Mouse (Mus musculus): Measurements from ENCODE around the gene Lrrc23. TPM values are rescaled to one million over a fixed set of nuclear protein-coding genes. Genes with fewer than 3 reads are reported as not detected.
"Not testable (repeated sequence)": the region's sequence is repeated elsewhere in the genome, so short reads cannot be mapped to it uniquely, and the experiment has no call there.

The Lrrc23 gene
- polyA plus RNA-seq, 1 experiment from 2014 or later = 1.4 TPM

- Histone ChIP-seq H3K27ac (ENCODE audit: low read depth, low read length) (no peak overlapping the region), H3K4me3 (ENCODE audit: low read depth, low read length) (no peak overlapping the region), H3K27me3 (ENCODE audit: control insufficient read depth, insufficient read depth, low read length) (no peaks in the 10 kb centered on the region), H3K9ac (ENCODE audit: low read length) (no peak overlapping the region), H3K4me2 (ENCODE audit: low read depth) (no peak overlapping the region), H3K9me3 (ENCODE audit: control insufficient read depth, low read length) (no peaks in the 10 kb centered on the region), H3K36me3 (ENCODE audit: control insufficient read depth, insufficient read depth, low read length) (no peaks in the 10 kb centered on the region), H3K4me1 (ENCODE audit: control insufficient read depth, insufficient read depth, low read length) (peaks cover 10% of the 10 kb centered on the region)
- 93% methylated on average over 3 of the region's 3 CpGs for WGBS
- no peak for DNase-seq (ENCODE audit: low spot score)
- no peak for ATAC-seq (ENCODE audit: insufficient read depth, low FRiP score, low TSS enrichment)
Measured at GRCm38 (mm10) chr6:124804341-124804740, 24.8 kb upstream of the Lrrc23 start.

- not testable (repeated sequence) for H3K4me3 ChIP-seq (ENCODE audit: low read depth, low read length); H3K36me3 ChIP-seq (ENCODE audit: control insufficient read depth, insufficient read depth, low read length); ATAC-seq (ENCODE audit: insufficient read depth, low FRiP score, low TSS enrichment); H3K4me1 ChIP-seq (ENCODE audit: control insufficient read depth, insufficient read depth, low read length); H3K9me3 ChIP-seq (ENCODE audit: control insufficient read depth, low read length); H3K27ac ChIP-seq (ENCODE audit: low read depth, low read length); H3K27me3 ChIP-seq (ENCODE audit: control insufficient read depth, insufficient read depth, low read length); H3K4me2 ChIP-seq (ENCODE audit: low read depth); H3K9ac ChIP-seq (ENCODE audit: low read length); DNase-seq (ENCODE audit: low spot score)
- WGBS = 94% methylated on average over 4 of the region's 4 CpGs
Measured at GRCm38 (mm10) chr6:124803691-124804090, 24.2 kb upstream of the Lrrc23 start.

- DNase-seq (ENCODE audit: low spot score) (no peak), ATAC-seq (ENCODE audit: insufficient read depth, low FRiP score, low TSS enrichment) (no peak)
- no peaks in the 10 kb centered on the region for H3K9me3 ChIP-seq (ENCODE audit: control insufficient read depth, low read length)
- H3K36me3 ChIP-seq (ENCODE audit: control insufficient read depth, insufficient read depth, low read length) = no peaks in the 10 kb centered on the region
- no peak overlapping the region for H3K9ac ChIP-seq (ENCODE audit: low read length)
- peaks cover 7% of the 10 kb centered on the region; the same call in 1 of the 2 replicates for H3K4me1 ChIP-seq (ENCODE audit: control insufficient read depth, insufficient read depth, low read length)
- WGBS = 70% methylated on average over 3 of the region's 3 CpGs
- H3K4me3 ChIP-seq (ENCODE audit: low read depth, low read length) = no peak overlapping the region
- H3K27me3 ChIP-seq (ENCODE audit: control insufficient read depth, insufficient read depth, low read length) = no peaks in the 10 kb centered on the region
- H3K4me2 ChIP-seq (ENCODE audit: low read depth) = no peak overlapping the region
- H3K27ac ChIP-seq (ENCODE audit: low read depth, low read length) = no peak overlapping the region
Measured at GRCm38 (mm10) chr6:124803061-124803460, 23.5 kb upstream of the Lrrc23 start.

GRCm38 (mm10) chr6:124802400-124802799 lies 22.9 kb upstream of the Lrrc23 start:
- WGBS = 22% methylated on average over 4 of the region's 9 CpGs
- H3K4me2 ChIP-seq (ENCODE audit: low read depth); DNase-seq (ENCODE audit: low spot score); H3K4me3 ChIP-seq (ENCODE audit: low read depth, low read length); H3K9ac ChIP-seq (ENCODE audit: low read length); ATAC-seq (ENCODE audit: insufficient read depth, low FRiP score, low TSS enrichment); H3K27me3 ChIP-seq (ENCODE audit: control insufficient read depth, insufficient read depth, low read length); H3K9me3 ChIP-seq (ENCODE audit: control insufficient read depth, low read length); H3K36me3 ChIP-seq (ENCODE audit: control insufficient read depth, insufficient read depth, low read length); H3K4me1 ChIP-seq (ENCODE audit: control insufficient read depth, insufficient read depth, low read length); H3K27ac ChIP-seq (ENCODE audit: low read depth, low read length): not testable (repeated sequence)

- ATAC-seq (ENCODE audit: insufficient read depth, low FRiP score, low TSS enrichment) (no peak), DNase-seq (ENCODE audit: low spot score) (no peak)
- H3K27me3 ChIP-seq (ENCODE audit: control insufficient read depth, insufficient read depth, low read length) = no peaks in the 10 kb centered on the region
- no peak overlapping the region for H3K9ac ChIP-seq (ENCODE audit: low read length)
- no peak overlapping the region for H3K27ac ChIP-seq (ENCODE audit: low read depth, low read length)
- H3K4me3 ChIP-seq (ENCODE audit: low read depth, low read length) = no peak overlapping the region
- no peak overlapping the region for H3K4me2 ChIP-seq (ENCODE audit: low read depth)
- no peaks in the 10 kb centered on the region for H3K36me3 ChIP-seq (ENCODE audit: control insufficient read depth, insufficient read depth, low read length)
- no peaks in the 10 kb centered on the region for H3K4me1 ChIP-seq (ENCODE audit: control insufficient read depth, insufficient read depth, low read length)
- H3K9me3 ChIP-seq (ENCODE audit: control insufficient read depth, low read length) = no peaks in the 10 kb centered on the region
- 79% methylated on average over 2 of the region's 2 CpGs for WGBS
Measured at GRCm38 (mm10) chr6:124796200-124796599, 16.7 kb upstream of the Lrrc23 start.

GRCm38 (mm10) chr6:124795781-124796180 lies 16.3 kb upstream of the Lrrc23 start:
- Histone ChIP-seq H3K27ac (ENCODE audit: low read depth, low read length) (no peak overlapping the region), H3K9ac (ENCODE audit: low read length) (no peak overlapping the region), H3K4me1 (ENCODE audit: control insufficient read depth, insufficient read depth, low read length) (no peaks in the 10 kb centered on the region), H3K27me3 (ENCODE audit: control insufficient read depth, insufficient read depth, low read length) (no peaks in the 10 kb centered on the region), H3K36me3 (ENCODE audit: control insufficient read depth, insufficient read depth, low read length) (no peaks in the 10 kb centered on the region), H3K4me2 (ENCODE audit: low read depth) (no peak overlapping the region), H3K9me3 (ENCODE audit: control insufficient read depth, low read length) (no peaks in the 10 kb centered on the region), H3K4me3 (ENCODE audit: low read depth, low read length) (no peak overlapping the region)
- DNase-seq (ENCODE audit: low spot score) (no peak), ATAC-seq (ENCODE audit: insufficient read depth, low FRiP score, low TSS enrichment) (no peak)
- WGBS = 68% methylated on average over 4 of the region's 4 CpGs

GRCm38 (mm10) chr6:124791911-124792310 lies 12.4 kb upstream of the Lrrc23 start:
- no peaks in the 10 kb centered on the region for H3K27me3 ChIP-seq (ENCODE audit: control insufficient read depth, insufficient read depth, low read length)
- no peaks in the 10 kb centered on the region for H3K4me1 ChIP-seq (ENCODE audit: control insufficient read depth, insufficient read depth, low read length)
- H3K36me3 ChIP-seq (ENCODE audit: control insufficient read depth, insufficient read depth, low read length) = no peaks in the 10 kb centered on the region
- ATAC-seq (ENCODE audit: insufficient read depth, low FRiP score, low TSS enrichment) (no peak), DNase-seq (ENCODE audit: low spot score) (no peak)
- H3K9me3 ChIP-seq (ENCODE audit: control insufficient read depth, low read length) = no peaks in the 10 kb centered on the region
- H3K4me2 ChIP-seq (ENCODE audit: low read depth) = no peak overlapping the region
- H3K9ac ChIP-seq (ENCODE audit: low read length) = no peak overlapping the region
- 87% methylated on average over 3 of the region's 3 CpGs for WGBS
- no peak overlapping the region for H3K27ac ChIP-seq (ENCODE audit: low read depth, low read length)
- H3K4me3 ChIP-seq (ENCODE audit: low read depth, low read length) = no peak overlapping the region

GRCm38 (mm10) chr6:124790121-124790520 lies 10.6 kb upstream of the Lrrc23 start:
- no peak overlapping the region for H3K27ac ChIP-seq (ENCODE audit: low read depth, low read length)
- no peak overlapping the region for H3K4me3 ChIP-seq (ENCODE audit: low read depth, low read length)
- H3K4me2 ChIP-seq (ENCODE audit: low read depth) = no peak overlapping the region
- no peaks in the 10 kb centered on the region for H3K27me3 ChIP-seq (ENCODE audit: control insufficient read depth, insufficient read depth, low read length)
- H3K9me3 ChIP-seq (ENCODE audit: control insufficient read depth, low read length) = no peaks in the 10 kb centered on the region
- no peak for ATAC-seq (ENCODE audit: insufficient read depth, low FRiP score, low TSS enrichment)
- no peak overlapping the region for H3K9ac ChIP-seq (ENCODE audit: low read length)
- no peaks in the 10 kb centered on the region for H3K36me3 ChIP-seq (ENCODE audit: control insufficient read depth, insufficient read depth, low read length)
- 80% methylated on average over 4 of the region's 4 CpGs for WGBS
- H3K4me1 ChIP-seq (ENCODE audit: control insufficient read depth, insufficient read depth, low read length) = no peaks in the 10 kb centered on the region
- no peak for DNase-seq (ENCODE audit: low spot score)

GRCm38 (mm10) chr6:124789519-124789918 lies 10.0 kb upstream of the Lrrc23 start:
- 89% methylated on average over 4 of the region's 4 CpGs for WGBS

More at GRCm38 (mm10) chr6:124789519-124789918, 10.0 kb upstream of the Lrrc23 start:
- no peak overlapping the region for H3K4me3 ChIP-seq (ENCODE audit: low read depth, low read length)
- H3K4me2 ChIP-seq (ENCODE audit: low read depth) = no peak overlapping the region
- no peaks in the 10 kb centered on the region for H3K27me3 ChIP-seq (ENCODE audit: control insufficient read depth, insufficient read depth, low read length)
- no peaks in the 10 kb centered on the region for H3K9me3 ChIP-seq (ENCODE audit: control insufficient read depth, low read length)
- ATAC-seq (ENCODE audit: insufficient read depth, low FRiP score, low TSS enrichment) (no peak), DNase-seq (ENCODE audit: low spot score) (no peak)
- no peaks in the 10 kb centered on the region for H3K4me1 ChIP-seq (ENCODE audit: control insufficient read depth, insufficient read depth, low read length)
- H3K9ac ChIP-seq (ENCODE audit: low read length) = no peak overlapping the region
- H3K36me3 ChIP-seq (ENCODE audit: control insufficient read depth, insufficient read depth, low read length) = no peaks in the 10 kb centered on the region
- H3K27ac ChIP-seq (ENCODE audit: low read depth, low read length) = no peak overlapping the region
